In the genomic region with DNA sequence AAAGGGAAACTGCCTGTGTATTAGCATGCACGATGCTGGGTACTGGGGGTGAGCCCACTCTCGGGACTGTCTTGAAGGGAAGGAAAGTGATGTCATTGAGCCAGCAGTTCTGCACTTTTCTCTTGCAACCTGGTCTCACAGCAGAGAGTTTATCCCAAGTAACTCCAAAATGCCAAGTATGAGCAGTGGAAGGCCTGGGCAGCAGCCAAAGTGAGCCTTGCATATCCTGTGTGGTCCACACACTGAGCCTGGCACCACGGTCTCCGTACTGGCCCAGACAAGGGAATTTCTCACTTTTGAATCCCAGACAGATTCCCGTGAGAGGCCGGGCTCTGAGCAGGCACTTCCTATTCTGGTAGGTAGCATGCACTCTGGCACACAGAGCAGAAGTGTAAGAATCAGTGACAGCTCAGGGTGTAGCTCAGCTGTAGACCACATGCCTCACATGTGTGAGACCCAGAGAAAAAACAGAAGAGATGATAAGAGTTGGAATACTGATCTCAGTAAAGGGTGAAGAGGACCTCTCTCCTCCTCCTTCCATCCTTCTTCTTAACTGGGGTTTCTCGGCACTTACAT, we compare ENCODE assay signal across 12 mouse cellular contexts.
DNase-seq lines count a peak whose midpoint lies in the region; ATAC-seq and TF ChIP-seq lines count a peak whose summit lies in the region.
"Had no signal": no experiment of that assay in that cellular context is flagged by ENCODE, and none has a peak within 500 bp of the region (broad histone marks: within the 10 kb centered on the region; RNA-seq: fewer than 3 reads in every experiment).

No protein-coding gene starts in this region.

- no peak overlapping the region; the same call in 1 of the 2 replicates for H3K4me2 ChIP-seq in heart, embryonic 15.5 days
- H3K4me2 ChIP-seq in lung, postnatal 0 days (replicated peaks; ENCODE audit: low read depth, low read length) = no peak overlapping the region
- no peak overlapping the region for H3K4me2 ChIP-seq in embryonic facial prominence, embryonic 15.5 days (replicated peaks)

- no peak overlapping the region for H3K9ac ChIP-seq in heart, embryonic 15.5 days
- no peak overlapping the region for H3K9ac ChIP-seq in lung, postnatal 0 days (replicated peaks; ENCODE audit: low read depth)
- H3K9ac ChIP-seq in embryonic facial prominence, embryonic 15.5 days = no peak overlapping the region

- no peak for TF ChIP-seq EP300 in lung, postnatal 0 days (IDR thresholded peaks at IDR 0.05)

- 38% methylated on average over 7 of the region's 7 CpGs for WGBS in heart, embryonic 15.5 days
- WGBS in lung, postnatal 0 days = 42% methylated on average over 7 of the region's 7 CpGs
- WGBS in embryonic facial prominence, embryonic 15.5 days = 41% methylated on average over 7 of the region's 7 CpGs

- H3K4me3 ChIP-seq in heart, embryonic 15.5 days = no peak overlapping the region
- H3K4me3 ChIP-seq in lung, postnatal 0 days (ENCODE audit: low read depth, low read length) = no peak overlapping the region
- no peak overlapping the region for H3K4me3 ChIP-seq in embryonic facial prominence, embryonic 15.5 days (replicated peaks)

- H3K9me3 ChIP-seq in heart, embryonic 15.5 days (replicated peaks) = no peaks in the 10 kb centered on the region
- H3K9me3 ChIP-seq in lung, postnatal 0 days (ENCODE audit: low read length) = no peaks in the 10 kb centered on the region
- no peaks in the 10 kb centered on the region for H3K9me3 ChIP-seq in embryonic facial prominence, embryonic 15.5 days (replicated peaks)

- no peaks in the 10 kb centered on the region for H3K27me3 ChIP-seq in heart, embryonic 15.5 days
- no peaks in the 10 kb centered on the region for H3K27me3 ChIP-seq in lung, postnatal 0 days (replicated peaks; ENCODE audit: insufficient read depth, low read length)
- no peaks in the 10 kb centered on the region for H3K27me3 ChIP-seq in embryonic facial prominence, embryonic 15.5 days

- no peak for TF ChIP-seq CTCF in lung, postnatal 0 days (IDR thresholded peaks at IDR 0.05)

- no peaks in the 10 kb centered on the region for H3K36me3 ChIP-seq in heart, embryonic 15.5 days
- no peaks in the 10 kb centered on the region for H3K36me3 ChIP-seq in lung, postnatal 0 days (ENCODE audit: insufficient read depth, low read length)
- H3K36me3 ChIP-seq in embryonic facial prominence, embryonic 15.5 days = no peaks in the 10 kb centered on the region

- DNase-seq in heart, postnatal 4 days = no peak
- DNase-seq in lung, postnatal 0 days (ENCODE audit: low spot score) = peak; percentile 26
- no peak for DNase-seq in lung, postnatal 14 days
- no peak for DNase-seq in ovary, postnatal 10 days (ENCODE audit: low spot score)
- DNase-seq in thymus, postnatal 25 days = no peak
- DNase-seq: adrenal gland, postnatal 10 days; gastrocnemius, postnatal 25 days; thymus, adult 18-20 months had no signal

- peak overlapping the region; percentile 38 for H3K27ac ChIP-seq in heart, embryonic 15.5 days
- H3K27ac ChIP-seq in lung, postnatal 0 days (ENCODE audit: low read length) = no peak overlapping the region
- H3K27ac ChIP-seq in embryonic facial prominence, embryonic 15.5 days (replicated peaks) = no peak overlapping the region; the same call in 1 of the 2 replicates

- ATAC-seq in heart, embryonic 15.5 days (replicated peaks; ENCODE audit: insufficient number of reproducible peaks, insufficient read depth, low FRiP score, low read depth) = peak; percentile 54; the same call in 1 of the 2 replicates
- peak; percentile 46 for ATAC-seq in lung, postnatal 0 days
- 0 out of 2 replicates have a peak, but pooled peaks have one; percentile 29 for ATAC-seq in embryonic facial prominence, embryonic 15.5 days (ENCODE audit: insufficient number of reproducible peaks, low FRiP score, low TSS enrichment, low read depth)
- peak; percentile 22; the same call in 1 of the 2 replicates for ATAC-seq in megakaryocyte progenitor cell, adult 5-6 weeks (replicated peaks; ENCODE audit: poor library complexity)
- ATAC-seq: intestine, postnatal 0 days had no signal

- peaks cover 10% of the 10 kb centered on the region for H3K4me1 ChIP-seq in heart, embryonic 15.5 days (replicated peaks)
- H3K4me1 ChIP-seq in lung, postnatal 0 days (ENCODE audit: insufficient read depth, low read depth, low read length) = no peaks in the 10 kb centered on the region
- 0 out of 2 replicates have a peak, but pooled peaks cover 4% of the 10 kb centered on the region for H3K4me1 ChIP-seq in embryonic facial prominence, embryonic 15.5 days
